In the genomic region with DNA sequence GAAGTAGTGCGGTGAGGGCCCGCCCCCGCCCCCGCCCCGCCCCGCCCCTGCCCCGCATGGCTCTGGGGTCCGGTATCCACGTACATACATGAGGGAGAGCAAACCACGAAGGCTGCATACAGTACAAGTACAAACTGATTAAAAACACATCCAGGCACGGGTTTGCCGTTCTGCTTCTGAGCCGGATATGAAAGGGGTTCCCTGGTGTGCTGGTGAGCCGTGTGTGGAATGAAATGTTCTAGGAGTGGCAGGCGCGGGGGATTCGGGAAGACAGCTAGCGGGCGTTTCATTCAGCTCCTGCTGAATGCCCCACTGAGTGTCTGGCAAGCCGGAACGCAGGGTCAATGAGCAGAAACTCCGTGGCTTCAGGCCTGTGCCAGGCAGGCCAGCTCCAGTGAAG, we compare ENCODE assay signal across 7 mouse cellular contexts. TPM values are rescaled to one million over a fixed set of nuclear protein-coding genes. Genes with fewer than 3 reads are reported as not detected.
DNase-seq lines count a peak whose midpoint lies in the region; ATAC-seq and TF ChIP-seq lines count a peak whose summit lies in the region.

No protein-coding gene starts in this region.

- H3K9ac ChIP-seq in liver, embryonic 11.5 days (ENCODE audit: low read depth, low read length): no peak overlapping the region
- H3K9ac ChIP-seq in embryonic facial prominence, embryonic 11.5 days (replicated peaks; ENCODE audit: low read length): peak overlapping the region; percentile 43
- H3K9ac ChIP-seq in intestine, embryonic 15.5 days: no peak overlapping the region
- peak overlapping the region; percentile 25; the same call in 1 of the 2 replicates for H3K9ac ChIP-seq in midbrain, postnatal 0 days (replicated peaks; ENCODE audit: low read length, poor library complexity, severe bottlenecking)

- WGBS in liver, embryonic 11.5 days: 7% methylated on average over 22 of the region's 22 CpGs
- WGBS in embryonic facial prominence, embryonic 11.5 days: 1% methylated on average over 21 of the region's 22 CpGs
- WGBS in intestine, embryonic 15.5 days: 3% methylated on average over 22 of the region's 22 CpGs
- under 1% methylated on average over 22 of the region's 22 CpGs for WGBS in midbrain, postnatal 0 days

- peak overlapping the region; percentile 40 for H3K4me2 ChIP-seq in liver, embryonic 11.5 days
- H3K4me2 ChIP-seq in embryonic facial prominence, embryonic 11.5 days (ENCODE audit: low read depth, low read length): peak overlapping the region; percentile 42
- H3K4me2 ChIP-seq in intestine, embryonic 15.5 days (replicated peaks): peak overlapping the region; percentile 61
- peak overlapping the region; percentile 54 for H3K4me2 ChIP-seq in midbrain, postnatal 0 days (ENCODE audit: low read depth, low read length, poor library complexity, severe bottlenecking)

- TF ChIP-seq CTCF in midbrain, postnatal 0 days (IDR thresholded peaks at IDR 0.05): no peak

- H3K9me3 ChIP-seq in liver, embryonic 11.5 days (ENCODE audit: control insufficient read depth, low read length): no peaks in the 10 kb centered on the region
- H3K9me3 ChIP-seq in embryonic facial prominence, embryonic 11.5 days (replicated peaks; ENCODE audit: control insufficient read depth, low read length): no peaks in the 10 kb centered on the region
- H3K9me3 ChIP-seq in intestine, embryonic 15.5 days: no peaks in the 10 kb centered on the region
- no peaks in the 10 kb centered on the region for H3K9me3 ChIP-seq in midbrain, postnatal 0 days (ENCODE audit: low read length)

- peak overlapping the region; percentile 27; the same call in 1 of the 2 replicates for H3K4me3 ChIP-seq in liver, embryonic 11.5 days (ENCODE audit: low read depth, low read length)
- H3K4me3 ChIP-seq in embryonic facial prominence, embryonic 11.5 days (ENCODE audit: low read depth, low read length): peak overlapping the region; percentile 5; the same call in 1 of the 2 replicates
- H3K4me3 ChIP-seq in intestine, embryonic 15.5 days (replicated peaks): peak overlapping the region; percentile 20
- H3K4me3 ChIP-seq in midbrain, postnatal 0 days (ENCODE audit: low read depth, low read length): peak overlapping the region; percentile 16

- no peak for DNase-seq in liver, embryonic 11.5 days (ENCODE audit: low spot score)
- no peak for DNase-seq in liver
- peak; percentile 30 for DNase-seq in embryonic facial prominence, embryonic 11.5 days (ENCODE audit: low spot score)
- DNase-seq in midbrain, postnatal 0 days (ENCODE audit: low spot score): peak; percentile 78
- DNase-seq in ovary, postnatal 10 days (ENCODE audit: low spot score): no peak
- no peak for DNase-seq in lung, postnatal 4 days

- no peaks in the 10 kb centered on the region for H3K36me3 ChIP-seq in liver, embryonic 11.5 days (ENCODE audit: control insufficient read depth, insufficient read depth, low read length)
- H3K36me3 ChIP-seq in embryonic facial prominence, embryonic 11.5 days (replicated peaks; ENCODE audit: control insufficient read depth, insufficient read depth, low read depth, low read length): no peaks in the 10 kb centered on the region
- no peaks in the 10 kb centered on the region for H3K36me3 ChIP-seq in intestine, embryonic 15.5 days
- no peaks in the 10 kb centered on the region for H3K36me3 ChIP-seq in midbrain, postnatal 0 days (ENCODE audit: insufficient read depth, low read length)

- no peak for ATAC-seq in liver, embryonic 11.5 days (replicated peaks; ENCODE audit: low FRiP score)
- ATAC-seq in embryonic facial prominence, embryonic 11.5 days (replicated peaks; ENCODE audit: insufficient number of reproducible peaks, low FRiP score, low TSS enrichment, low read depth): no peak
- 0 out of 2 replicates have a peak, but pooled peaks have one; percentile 15 for ATAC-seq in intestine, embryonic 15.5 days
- 0 out of 2 replicates have a peak, but pooled peaks have one; percentile 41 for ATAC-seq in midbrain, postnatal 0 days (ENCODE audit: low FRiP score)

- H3K27ac ChIP-seq in liver, embryonic 11.5 days (ENCODE audit: low read depth, low read length): no peak overlapping the region
- no peak overlapping the region for H3K27ac ChIP-seq in embryonic facial prominence, embryonic 11.5 days (replicated peaks; ENCODE audit: low read depth, low read length)
- H3K27ac ChIP-seq in intestine, embryonic 15.5 days: no peak overlapping the region
- H3K27ac ChIP-seq in midbrain, postnatal 0 days (ENCODE audit: low read depth, low read length): no peak overlapping the region

- peaks cover 22% of the 10 kb centered on the region for H3K27me3 ChIP-seq in liver, embryonic 11.5 days (replicated peaks; ENCODE audit: control insufficient read depth, insufficient read depth, low read length)
- H3K27me3 ChIP-seq in embryonic facial prominence, embryonic 11.5 days (ENCODE audit: control insufficient read depth, insufficient read depth, low read length): no peaks in the 10 kb centered on the region
- no peaks in the 10 kb centered on the region for H3K27me3 ChIP-seq in intestine, embryonic 15.5 days (replicated peaks)
- no peaks in the 10 kb centered on the region for H3K27me3 ChIP-seq in midbrain, postnatal 0 days (ENCODE audit: insufficient read depth, low read length)

- H3K4me1 ChIP-seq in liver, embryonic 11.5 days (replicated peaks; ENCODE audit: control insufficient read depth, insufficient read depth, low read length): no peaks in the 10 kb centered on the region
- H3K4me1 ChIP-seq in embryonic facial prominence, embryonic 11.5 days (ENCODE audit: control insufficient read depth, insufficient read depth, low read length): 0 out of 2 replicates have a peak, but pooled peaks cover 2% of the 10 kb centered on the region
- H3K4me1 ChIP-seq in intestine, embryonic 15.5 days (replicated peaks): peaks cover 10% of the 10 kb centered on the region
- H3K4me1 ChIP-seq in midbrain, postnatal 0 days (ENCODE audit: insufficient read depth, low read length): no peaks in the 10 kb centered on the region

RNA-seq across cellular contexts. Expression of gene Arhgap8, which starts 36.6 kb away (rescaled TPM):
- 0.93 and 1.3 TPM in 2 replicates for polyA plus RNA-seq in liver, embryonic 11.5 days (2014; fragmentation: Nextera tagmentation; extraction: Ambion mirVana)
- 2.8 and 4.2 TPM in 2 replicates for polyA plus RNA-seq in embryonic facial prominence, embryonic 11.5 days (2014; fragmentation: Nextera tagmentation; extraction: Ambion mirVana)
- 12.5 and 14.1 TPM in 2 replicates for polyA plus RNA-seq in intestine, embryonic 15.5 days (2015; fragmentation: Nextera tagmentation; extraction: Ambion mirVana)
- 0.44 and 0.61 TPM in 2 replicates for total RNA-seq in midbrain, postnatal 0 days (2014; rRNA removed)
- polyA plus RNA-seq in midbrain, postnatal 0 days (2015; fragmentation: Nextera tagmentation; extraction: Ambion mirVana): 0.33 and 0.53 TPM in 2 replicates

Comparison
In these comparisons a context has a peak if more than half of its experiments do, and no peak if none do; other contexts are left out.
1. ATAC-seq: peak in intestine, embryonic 15.5 days (single experiment) and midbrain, postnatal 0 days (single experiment); none in liver, embryonic 11.5 days (single experiment) and embryonic facial prominence, embryonic 11.5 days (single experiment).
2. DNase-seq: peak in embryonic facial prominence, embryonic 11.5 days (single experiment) and midbrain, postnatal 0 days (single experiment); none in liver, embryonic 11.5 days (single experiment), liver (single experiment), ovary, postnatal 10 days (single experiment) and lung, postnatal 4 days (0 of 2).
3. H3K9ac ChIP-seq: peak in embryonic facial prominence, embryonic 11.5 days (single experiment) and midbrain, postnatal 0 days (single experiment); none in liver, embryonic 11.5 days (single experiment) and intestine, embryonic 15.5 days (single experiment).
4. Peak in every context shown above with its lines, with median percentiles within 50 percentile points of each other: H3K4me2 ChIP-seq and H3K4me3 ChIP-seq.